ENCODE assay signal across 12 mouse cellular contexts in genomic region chr10:118629360-118630040, GRCm38 (mm10).
"Had no signal": no experiment of that assay in that cellular context is flagged by ENCODE, and none has a peak within 500 bp of the region (broad histone marks: within the 10 kb centered on the region; RNA-seq: fewer than 3 reads in every experiment).

No protein-coding gene starts in this region.

- H3K4me3 ChIP-seq: left cerebral cortex, adult 2 months; limb, embryonic 15.5 days; midbrain, embryonic 12.5 days; neural tube, embryonic 13.5 days; stomach, embryonic 15.5 days had no signal

- ATAC-seq: inflammation-experienced regulatory T-cells, adult 6 months; midbrain, embryonic 16.5 days had no signal

- H3K27me3 ChIP-seq: limb, embryonic 15.5 days; midbrain, embryonic 12.5 days; neural tube, embryonic 13.5 days; stomach, embryonic 15.5 days had no signal

- H3K9me3 ChIP-seq: limb, embryonic 15.5 days; midbrain, embryonic 12.5 days; neural tube, embryonic 13.5 days; stomach, embryonic 15.5 days had no signal

- H3K4me2 ChIP-seq: limb, embryonic 15.5 days; midbrain, embryonic 12.5 days; neural tube, embryonic 13.5 days; stomach, embryonic 15.5 days had no signal

- H3K9ac ChIP-seq: limb, embryonic 15.5 days; liver, embryonic 14.5 days; midbrain, embryonic 12.5 days; neural tube, embryonic 13.5 days; stomach, embryonic 15.5 days had no signal

- H3K27ac ChIP-seq: left cerebral cortex, adult 2 months; limb, embryonic 15.5 days; liver, embryonic 14.5 days; midbrain, embryonic 12.5 days; neural tube, embryonic 13.5 days; stomach, embryonic 15.5 days had no signal

- DNase-seq: lung, adult 18-20 months; right cerebral cortex, postnatal 14 days; thymus, adult 2 months; thymus, postnatal 25 days had no signal

- H3K4me1 ChIP-seq: midbrain, embryonic 12.5 days; neural tube, embryonic 13.5 days; stomach, embryonic 15.5 days had no signal

- H3K36me3 ChIP-seq: limb, embryonic 15.5 days; midbrain, embryonic 12.5 days; neural tube, embryonic 13.5 days; stomach, embryonic 15.5 days had no signal
